Mouse (Mus musculus) left cerebral cortex, adult 18-20 months (tissue): ENCODE data around the gene Fam83c. TPM values are rescaled to one million over a fixed set of nuclear protein-coding genes. Genes with fewer than 3 reads are reported as not detected.
"Not testable (repeated sequence)": the region's sequence is repeated elsewhere in the genome, so short reads cannot be mapped to it uniquely, and the experiment has no call there.

Experiments
- DNase-seq, 2 experiments: peaks; one replicate each; pipeline ENCODE4 v3.0.0; 2021 to 2022; ENCODE audit warnings: low spot score in 2 of 2, mixed read lengths in 1 of 2
- long read RNA-seq, 2 experiments: library from polyadenylated mRNA; stranded (forward); transcript quantifications; one replicate each; pipeline ENCODE4 v2.0.0; 2021
- total RNA-seq, 2 experiments: library from RNA; stranded (reverse); gene quantifications; 2 replicates each; pipeline ENCODE4 v1.2.3; 2021

Fam83c gene
- not detected for total RNA-seq
- long read RNA-seq, experiment 1, result 0 reads
- long read RNA-seq, experiment 2, result 0 reads

DNA sequence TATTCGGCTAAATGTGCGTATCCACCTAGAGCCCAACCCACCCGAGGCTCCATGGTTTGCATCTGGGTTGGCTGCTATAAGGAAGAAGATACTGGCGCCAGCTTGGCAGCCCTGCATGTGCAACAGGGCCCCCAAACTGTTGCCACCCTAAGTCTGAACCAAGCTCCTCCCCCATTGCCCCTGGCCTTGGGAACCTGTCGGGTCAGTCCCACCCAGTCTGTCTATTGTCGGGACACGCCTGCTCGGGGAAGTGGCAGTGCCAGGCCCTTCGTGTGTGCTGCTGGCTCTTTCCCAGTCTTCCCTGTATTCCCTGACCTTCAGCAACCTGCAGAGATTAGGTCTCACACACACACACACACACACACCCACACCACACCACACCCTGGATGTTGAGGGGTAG, at the start of gene Fam83c:
Gene Fam83c (minus strand): TSS at position 123 of the 400 bp plus-strand sequence.
- DNase-seq, result no peak

DNA sequence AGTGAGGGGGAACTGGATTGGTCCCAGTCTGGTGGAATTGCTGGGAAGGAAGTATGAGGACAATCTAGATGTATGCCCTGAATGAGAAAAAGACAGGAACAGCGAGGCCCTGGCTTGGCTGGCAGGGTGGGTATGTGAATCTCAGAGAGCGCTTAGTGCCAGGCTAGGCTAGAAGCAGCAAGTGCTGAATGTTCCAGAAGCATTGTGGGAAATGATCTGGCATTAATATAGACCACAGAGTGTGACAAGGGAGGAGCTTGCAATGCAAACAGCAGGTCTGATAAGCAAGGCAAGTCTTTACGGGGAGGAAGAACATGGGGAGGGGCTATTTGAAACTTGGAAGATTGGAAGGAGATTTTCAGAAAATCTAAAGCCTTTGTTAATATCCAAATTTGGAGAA, 47.4 kb upstream of the Fam83c start:
- no peak for DNase-seq

DNA sequence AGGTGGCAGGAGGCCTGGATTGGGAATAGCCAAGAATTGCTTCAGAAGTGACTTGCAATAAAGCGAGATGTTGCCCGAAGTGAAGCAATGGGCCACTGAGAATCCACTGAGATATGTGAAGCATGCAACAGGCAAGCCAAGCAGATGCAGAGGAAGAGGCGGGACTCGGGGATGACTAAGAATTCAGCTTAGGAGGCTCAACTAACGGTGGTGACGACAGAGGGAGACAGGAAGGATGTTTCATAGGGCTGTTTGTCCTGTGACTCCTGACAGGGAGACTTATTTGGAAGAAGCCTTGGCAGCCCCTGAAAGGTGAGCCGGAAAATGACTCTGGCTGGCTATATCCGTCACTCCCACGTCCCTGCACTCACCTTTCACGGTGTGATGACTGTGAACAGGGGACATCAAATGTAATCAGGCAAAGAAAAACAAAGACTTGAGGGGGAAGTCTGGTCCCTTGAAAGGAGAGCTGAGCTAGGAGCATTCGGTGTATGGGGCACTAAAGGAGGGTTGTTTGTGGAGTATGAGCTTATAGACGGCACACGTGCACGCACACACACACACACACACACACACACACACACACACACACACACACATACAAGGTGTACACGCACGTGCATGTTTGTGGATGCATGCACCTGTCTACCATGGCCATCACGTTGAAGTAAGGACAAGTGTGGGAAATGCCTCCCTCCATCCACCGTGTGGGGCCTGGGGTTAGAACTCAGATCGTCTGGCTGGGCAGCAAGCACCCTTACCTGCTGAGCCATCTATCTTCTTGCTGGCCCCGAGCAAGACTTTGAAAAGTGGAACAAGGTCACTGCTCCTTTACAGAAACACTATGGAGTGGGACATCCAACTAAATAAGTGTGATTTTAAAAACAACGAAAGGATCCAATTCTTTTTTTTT, 44.6 kb upstream of the Fam83c start:
- DNase-seq, result no peak

DNA sequence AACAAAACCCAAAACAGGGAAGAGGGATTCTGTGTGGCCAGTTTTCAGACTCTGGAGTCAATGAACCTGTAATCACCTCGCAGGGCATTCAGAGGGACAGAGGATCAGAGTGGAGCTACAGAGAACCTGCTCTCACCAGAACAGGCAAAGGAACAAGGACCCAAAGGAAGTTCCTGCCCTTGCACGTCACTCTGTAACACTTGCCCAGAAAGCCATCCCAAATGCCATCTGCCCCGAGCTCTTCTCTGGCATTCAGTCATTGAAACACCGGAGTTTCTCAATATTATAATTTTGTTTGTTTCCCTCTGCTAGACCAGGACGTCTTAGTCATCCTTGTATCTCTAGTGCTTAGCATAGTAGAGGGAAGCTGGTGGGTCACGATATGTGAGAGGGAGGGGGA, 39.0 kb upstream of the Fam83c start:
- DNase-seq, result no peak

DNA sequence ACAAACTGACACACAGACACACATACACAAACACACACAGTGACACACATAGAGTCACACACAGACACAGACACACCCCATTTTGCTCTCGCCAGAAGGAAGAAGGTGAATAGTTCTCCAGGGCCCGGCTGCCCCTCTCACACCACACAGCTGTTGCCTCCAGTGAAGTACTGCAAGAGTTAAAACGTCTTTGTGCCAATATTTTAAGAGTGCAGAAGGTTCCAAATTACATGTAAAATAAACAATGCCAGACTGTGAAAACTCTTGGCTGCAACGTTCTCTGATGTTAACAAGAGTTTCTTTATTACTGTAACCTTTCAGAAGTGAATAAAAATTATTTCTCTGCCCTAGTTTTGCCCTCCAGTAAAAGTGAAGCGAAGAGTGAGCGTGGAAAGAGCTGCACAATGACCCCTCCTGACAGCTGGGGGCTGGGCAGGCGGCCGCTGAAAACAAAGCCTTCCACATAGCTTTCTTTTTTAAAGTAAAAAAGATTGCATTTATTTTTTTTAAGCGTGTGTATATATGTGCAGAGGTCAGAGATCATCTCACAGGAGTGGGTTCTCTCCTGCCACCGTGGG, 38.4 kb upstream of the Fam83c start:
- no peak for DNase-seq

DNA sequence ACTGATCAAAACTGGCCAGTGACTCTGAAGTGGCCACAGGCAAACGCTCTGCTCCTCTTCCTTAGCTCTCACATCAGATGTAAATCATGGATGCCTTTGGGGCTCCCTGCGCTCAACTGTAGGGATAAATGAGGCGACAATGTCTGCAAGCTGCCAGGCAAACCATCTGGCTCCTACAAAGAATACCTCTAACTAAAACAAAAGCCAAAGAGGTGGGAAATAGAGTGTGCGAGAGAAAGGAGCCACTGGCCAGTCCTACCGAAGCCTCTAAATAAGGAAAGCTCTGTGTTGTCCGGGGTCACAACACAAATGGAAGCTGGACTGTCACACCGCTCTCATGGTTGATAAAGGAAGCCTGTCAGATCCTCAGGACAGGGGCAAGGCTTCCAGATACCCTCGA, 37.8 kb upstream of the Fam83c start:
- no peak for DNase-seq

DNA sequence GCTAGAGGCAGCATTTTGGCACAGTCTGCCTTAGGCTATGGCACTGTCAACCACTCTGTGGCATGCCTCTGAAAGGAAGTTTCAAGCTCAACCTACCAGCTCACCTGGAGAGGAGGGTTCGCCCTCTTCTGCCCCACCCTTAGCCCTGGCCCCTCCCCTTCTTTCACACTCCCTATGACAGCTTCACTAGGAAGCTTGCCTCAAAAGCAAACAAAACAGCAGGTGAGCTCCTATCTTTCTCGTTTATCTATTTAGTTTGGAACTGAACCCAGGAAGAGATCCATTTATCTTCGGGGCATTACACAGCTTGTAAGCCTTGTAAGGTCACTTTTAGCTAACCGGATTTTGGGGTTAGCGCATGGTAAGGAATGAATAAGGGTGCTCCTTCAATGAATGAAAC, 35.1 kb upstream of the Fam83c start:
- DNase-seq, result no peak

DNA sequence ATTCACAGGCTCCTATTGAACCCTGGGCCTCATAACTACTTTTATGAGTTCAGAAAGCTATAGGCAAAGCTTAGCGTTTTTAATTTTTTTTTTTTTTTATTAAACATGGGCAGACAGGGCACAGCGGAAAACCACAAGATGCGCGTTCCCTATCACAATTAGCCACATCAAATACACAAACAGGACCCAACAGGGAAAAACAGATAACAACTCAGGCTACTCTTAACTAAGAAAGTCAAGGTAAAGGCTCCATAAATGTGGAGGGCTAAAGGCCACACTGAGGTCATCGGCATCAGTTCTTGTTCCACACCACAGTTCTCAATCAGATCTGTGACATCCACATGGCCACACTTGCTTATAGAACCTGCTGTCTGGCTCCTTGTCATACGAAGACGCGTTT, 33.7 kb upstream of the Fam83c start:
- no peak for DNase-seq

DNA sequence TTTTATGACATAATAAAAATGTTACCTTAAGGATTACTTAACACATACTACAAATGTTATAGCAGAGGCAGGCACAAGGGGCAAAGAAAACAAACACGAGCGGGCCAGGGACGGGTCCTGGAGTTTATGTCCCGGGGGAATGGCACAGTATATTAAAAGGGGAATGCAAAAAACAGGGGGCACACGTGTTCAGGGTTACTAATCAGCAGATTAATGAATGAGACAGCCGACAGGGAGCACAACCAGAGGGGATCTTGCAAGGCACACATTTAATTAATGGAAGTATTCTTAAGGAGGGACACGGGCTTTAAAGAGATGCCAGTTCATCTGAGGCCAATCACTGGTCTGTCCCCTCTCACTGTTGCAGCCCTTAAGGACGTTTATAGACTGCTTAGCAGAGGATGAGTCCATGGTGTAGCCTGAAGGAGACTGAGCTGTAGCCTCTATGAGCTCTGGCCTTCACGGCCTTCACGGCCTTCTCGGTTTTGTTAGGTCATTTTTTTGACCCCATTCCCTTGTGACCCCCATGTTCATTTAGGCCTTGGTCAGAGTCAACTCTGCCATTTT, 28.7 kb upstream of the Fam83c start:
- DNase-seq, result no peak

DNA sequence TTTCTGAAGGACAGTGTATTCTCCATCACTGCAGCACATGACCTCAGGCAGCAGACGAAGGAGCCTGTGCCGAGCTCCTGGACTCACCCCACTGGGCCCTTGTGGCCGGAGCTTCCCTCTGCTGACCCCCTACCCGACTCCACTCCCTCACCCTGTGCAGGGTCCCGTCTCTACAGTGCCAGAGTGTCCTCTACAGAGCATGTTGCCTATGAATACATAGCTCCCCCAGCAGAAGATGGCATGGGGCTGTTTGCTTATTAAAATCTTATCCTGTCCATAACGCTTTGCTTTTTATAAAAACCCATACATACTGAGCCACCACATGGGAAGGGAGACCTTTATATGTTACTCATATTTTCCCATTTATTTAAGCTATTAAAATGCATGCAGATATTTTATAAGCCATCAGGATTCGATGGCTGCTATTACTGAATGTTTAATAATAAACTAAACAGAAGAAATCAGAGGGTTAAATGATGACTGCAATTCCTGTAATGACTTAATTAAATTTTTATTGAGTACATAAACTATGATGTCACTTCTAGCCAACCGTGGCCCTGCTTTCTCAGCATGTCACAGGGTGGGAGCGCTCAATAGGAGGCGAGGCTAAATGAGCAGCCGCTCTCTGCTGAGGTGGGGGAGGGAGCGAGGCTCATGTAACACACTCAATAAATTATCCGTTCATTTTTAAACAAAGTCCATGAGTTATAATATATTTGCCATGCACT, 28.1 kb upstream of the Fam83c start:
- no peak for DNase-seq

DNA sequence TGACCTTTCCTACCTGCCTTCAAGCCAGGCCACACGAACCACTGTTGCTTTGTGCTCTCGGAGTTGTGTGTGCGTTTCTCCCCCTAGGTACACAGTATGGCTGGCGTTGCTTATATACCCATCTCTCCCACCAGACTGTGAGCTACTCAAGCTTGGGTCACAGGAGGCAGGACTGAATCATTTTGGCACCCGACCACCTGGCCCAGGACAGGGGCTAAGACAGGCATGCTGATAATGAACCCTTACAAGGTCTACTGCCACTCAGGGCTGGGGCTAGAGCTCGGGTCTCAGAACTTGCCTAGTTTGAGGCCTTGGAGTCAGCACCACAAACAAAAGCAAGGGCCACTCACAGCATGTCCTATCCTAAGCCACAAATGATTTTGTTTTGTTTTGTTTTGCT, 26.9 kb upstream of the Fam83c start:
- DNase-seq, result no peak

DNA sequence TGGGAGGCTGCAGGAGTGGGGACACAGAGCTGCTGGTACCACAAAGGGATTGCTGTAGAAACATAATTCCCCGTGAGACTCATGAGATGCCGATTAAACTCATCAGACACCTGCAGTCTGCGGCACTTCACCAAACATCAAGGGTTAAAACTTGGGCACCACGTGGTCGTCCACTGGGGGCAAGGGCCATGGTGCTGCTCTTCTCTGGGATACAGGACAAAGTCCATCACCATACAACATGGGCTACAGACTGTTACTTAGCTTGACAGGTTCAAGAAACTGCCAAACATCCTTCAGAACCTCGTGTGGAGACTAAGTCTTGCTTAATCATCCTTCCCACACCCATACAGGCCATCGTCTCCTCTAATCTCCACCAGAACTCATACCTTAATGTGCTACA, 25.4 kb upstream of the Fam83c start:
- DNase-seq, result no peak

DNA sequence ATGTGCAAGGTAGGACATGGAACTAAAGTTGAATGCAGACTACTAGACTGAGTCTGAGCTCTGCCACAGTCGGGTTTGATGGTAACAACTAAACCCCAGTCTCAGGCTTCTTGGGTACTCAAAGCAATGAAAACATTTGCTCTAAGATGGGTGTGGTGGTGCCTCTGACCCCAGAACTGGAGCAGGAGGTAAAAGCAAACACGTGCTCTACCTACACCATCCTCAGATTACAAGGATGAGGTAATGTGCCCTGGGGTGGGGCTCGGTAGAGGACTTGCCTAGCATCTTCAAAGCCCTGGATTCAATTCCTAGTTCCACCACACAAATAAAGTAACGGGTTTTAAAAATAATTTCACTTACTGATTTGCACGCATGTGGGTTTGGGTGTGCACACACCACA, 17.9 kb upstream of the Fam83c start:
- DNase-seq, result no peak

DNA sequence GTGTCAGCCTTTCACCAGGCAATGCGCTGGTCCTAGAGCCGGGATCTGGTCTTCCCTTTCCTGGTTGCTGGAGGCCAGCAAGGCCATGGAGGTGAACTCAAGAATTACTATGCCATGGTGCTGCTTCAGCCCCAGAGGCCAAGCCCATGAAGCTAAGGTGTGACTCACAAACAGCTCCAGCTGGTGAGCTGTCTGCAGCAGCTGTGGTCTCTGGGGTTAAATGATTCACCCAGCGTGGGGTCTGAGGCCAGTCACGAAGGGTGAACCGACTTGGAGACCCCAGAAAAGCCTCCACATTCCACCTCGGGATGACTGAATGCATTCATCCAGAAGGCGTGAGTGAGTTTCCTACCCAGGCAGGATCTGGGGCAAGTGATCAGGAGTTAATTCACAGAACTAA, 15.5 kb upstream of the Fam83c start:
- DNase-seq, result no peak

DNA sequence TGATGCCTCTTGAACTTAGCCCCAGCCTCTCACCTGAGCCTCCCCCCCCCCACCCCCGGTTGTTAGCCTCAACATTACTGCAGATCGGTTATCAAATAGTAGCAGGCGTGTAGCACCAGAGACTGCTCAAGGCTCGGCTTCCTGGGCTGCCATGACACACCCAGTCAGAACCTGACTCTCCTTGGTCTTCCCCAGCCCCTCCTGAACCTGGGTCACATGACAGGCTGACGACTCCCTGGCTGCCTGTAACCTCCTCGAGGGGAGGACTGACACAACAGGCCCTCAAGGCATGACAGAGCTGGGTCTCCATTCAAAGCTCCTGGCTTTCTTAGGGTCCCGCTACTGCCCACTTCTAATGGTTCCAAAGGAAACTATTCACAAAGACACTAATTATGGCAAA, 14.8 kb upstream of the Fam83c start:
- no peak for DNase-seq

DNA sequence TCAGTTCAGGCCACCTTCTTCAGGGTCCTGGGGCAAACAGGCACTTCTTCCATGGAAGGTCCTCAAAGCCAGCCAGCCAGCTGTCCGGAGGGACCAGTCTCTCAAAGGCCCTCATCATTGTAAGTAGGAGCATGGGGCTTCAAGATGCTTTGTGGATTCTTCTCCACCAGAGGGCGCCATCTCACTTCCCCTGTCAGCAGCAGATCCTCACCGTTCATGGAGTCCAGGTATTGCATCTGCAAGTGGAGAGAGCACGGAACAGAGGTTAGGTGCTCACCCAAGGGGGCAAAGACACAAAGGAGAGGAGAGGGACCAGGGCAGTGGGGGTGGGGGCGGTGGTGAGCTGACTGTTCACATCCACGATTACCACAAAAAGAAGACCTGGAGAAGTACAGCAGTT, 13.6 kb upstream of the Fam83c start:
- DNase-seq, result peak; percentile 76 to 86

DNA sequence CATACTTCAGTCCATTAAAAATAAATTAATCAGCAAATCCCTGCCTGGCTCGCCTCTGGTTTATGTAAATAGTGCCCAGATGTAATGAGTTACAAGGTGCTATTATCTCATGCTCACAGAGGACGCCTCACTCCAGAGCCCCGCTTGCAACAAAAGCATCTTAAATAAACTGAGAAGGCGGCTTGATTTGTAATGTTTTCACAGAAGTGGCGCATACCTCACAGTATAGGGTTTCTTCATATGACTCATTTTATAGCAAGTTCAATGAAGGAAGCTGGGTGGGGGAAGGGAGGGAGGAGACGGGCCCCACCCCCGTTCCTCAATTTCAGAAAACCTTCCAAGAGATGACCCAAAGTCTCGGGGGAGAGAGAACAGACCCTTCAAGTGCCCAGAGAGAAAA, 12.3 kb upstream of the Fam83c start:
- DNase-seq, result no peak

DNA sequence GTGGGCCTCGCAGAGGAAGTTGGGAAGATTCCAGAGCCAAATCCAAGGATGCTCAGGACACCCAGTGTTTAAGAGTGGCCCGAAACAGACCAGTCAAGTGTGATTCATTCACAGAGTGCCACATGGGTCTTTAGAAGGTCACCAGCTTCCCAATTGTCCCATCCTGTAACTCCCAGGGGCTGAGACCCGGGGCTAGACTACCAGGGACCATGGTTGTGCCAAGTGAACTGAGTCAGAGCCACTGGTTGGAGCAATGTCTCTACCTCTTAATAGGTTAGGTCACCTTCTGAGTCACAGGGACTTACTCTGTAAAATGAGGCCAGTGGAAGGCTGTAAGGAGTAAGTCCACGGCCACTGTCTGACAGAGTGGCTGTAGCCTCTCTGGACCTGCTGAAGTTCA, 4.3 kb upstream of the Fam83c start:
- no peak for DNase-seq

DNA sequence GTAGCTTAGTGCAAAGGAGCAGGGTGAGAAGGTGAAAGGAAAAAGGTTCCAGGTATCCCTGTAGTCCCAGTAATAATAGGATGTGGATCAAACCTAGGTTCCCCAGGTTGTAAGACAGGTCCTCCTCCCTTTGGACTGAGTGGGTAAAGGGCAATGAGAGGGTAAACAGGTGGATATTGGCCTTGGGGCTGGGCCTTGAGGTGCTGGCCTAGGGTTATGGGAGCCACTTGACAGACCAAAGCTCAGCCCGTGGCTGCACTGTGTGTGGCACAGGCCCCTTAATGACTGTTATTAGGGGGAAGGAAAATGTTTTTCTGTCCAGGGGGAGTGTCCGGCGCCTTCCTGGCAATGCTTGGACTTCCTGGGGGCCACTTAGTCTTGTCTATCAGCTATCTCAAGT, 3.3 kb upstream of the Fam83c start:
- no peak for DNase-seq

DNA sequence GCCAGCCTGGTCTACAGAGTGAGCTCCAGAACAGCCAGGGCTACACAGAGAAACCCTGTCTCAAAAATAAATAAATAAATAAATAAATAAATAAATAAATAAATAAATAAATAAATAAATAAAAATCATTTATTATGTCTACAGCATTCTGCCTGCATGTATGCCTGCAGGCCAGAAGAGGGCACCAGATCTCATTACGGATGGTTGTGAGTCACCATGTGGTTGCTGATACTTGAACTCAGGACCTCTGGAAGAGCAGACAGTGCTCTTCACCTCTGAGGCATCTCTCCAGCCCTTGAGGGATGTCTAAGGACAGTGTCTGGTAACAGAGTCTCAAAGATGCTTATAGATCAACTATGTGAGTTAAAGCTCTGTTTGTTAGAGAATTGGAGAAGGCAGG, 2.6 kb downstream of the Fam83c start:
- not testable (repeated sequence) for DNase-seq

DNA sequence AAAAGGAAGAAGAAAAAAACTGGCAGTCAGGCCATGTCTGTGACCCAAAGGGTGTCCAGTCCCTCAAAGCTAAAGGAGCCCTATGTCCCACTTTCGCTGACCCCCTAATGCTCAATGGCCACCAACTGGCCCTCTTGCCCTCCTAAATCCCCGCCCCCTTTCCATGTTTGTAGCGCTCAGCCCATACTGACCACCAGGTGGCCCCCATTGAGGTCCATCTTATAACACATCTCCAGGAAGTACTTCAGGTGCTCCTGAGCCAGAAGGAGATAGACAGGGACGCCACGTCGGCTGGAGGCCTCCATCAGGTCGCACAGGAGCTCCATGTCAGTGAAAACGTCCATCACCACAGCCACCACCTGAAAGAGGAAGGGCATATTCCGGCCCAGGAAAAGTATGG, 3.4 kb downstream of the Fam83c start:
- DNase-seq, result no peak

DNA sequence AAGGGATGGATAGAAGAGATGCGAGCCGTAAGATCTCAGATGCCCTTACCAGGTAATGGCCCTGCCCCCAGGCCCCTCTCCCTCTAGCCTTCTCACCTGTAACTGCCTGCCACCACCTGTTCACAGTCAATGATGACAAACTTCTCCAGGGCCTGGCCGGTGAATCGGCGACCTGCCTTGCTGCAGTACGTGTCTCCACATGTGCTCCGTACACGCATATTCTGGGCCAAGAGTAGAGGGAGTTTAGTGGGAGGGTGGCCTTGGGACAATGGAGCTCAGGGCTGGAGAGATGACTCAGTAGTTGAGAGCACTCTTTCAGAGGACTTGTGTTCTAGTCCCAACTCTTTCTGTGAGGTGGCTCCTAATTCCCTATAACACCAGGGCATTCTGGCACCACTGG, 3.8 kb downstream of the Fam83c start:
- DNase-seq, result no peak
